Mouse (Mus musculus): ENCODE measurements around the gene Gtf2a1l.

DNA sequence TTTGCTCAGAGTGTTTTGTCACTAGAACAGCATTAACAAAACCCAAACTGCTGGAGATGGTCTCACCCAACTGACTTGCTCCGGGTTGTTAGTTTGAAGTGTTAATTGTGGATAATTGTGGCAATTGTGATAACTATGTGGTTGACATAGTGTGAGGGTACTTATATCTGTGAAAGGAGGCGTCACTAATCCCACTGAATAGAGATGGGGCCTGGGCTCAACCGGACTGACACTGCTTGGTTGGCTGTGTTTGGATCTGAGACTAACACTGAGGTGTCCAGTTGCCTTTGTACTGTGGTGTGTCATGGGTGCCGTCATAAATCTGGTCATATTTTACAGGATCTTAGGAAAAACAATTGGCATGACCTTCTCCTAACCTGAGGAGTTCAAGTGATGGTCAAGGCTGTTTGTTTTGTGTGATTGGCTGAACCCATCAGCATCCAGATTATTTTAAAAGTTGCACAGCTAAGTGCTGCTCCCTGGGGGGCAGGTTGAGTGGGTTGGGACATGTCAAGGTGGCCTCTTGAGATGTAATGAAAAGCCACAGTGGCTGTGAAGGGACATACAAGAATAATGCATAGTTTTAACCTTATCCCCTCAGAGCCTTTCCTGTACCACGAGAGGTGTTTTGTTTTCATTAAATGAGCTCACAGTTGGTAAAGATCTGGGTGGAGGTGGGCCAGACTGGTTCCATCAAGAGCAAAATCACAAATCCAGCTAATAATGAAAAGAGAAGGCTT lies 95.1 kb downstream of the Gtf2a1l start:
- no peak for TF ChIP-seq POLR2AphosphoS2 (IDR thresholded peaks at IDR 0.05; ENCODE audit: insufficient read length, low read depth)
- TF ChIP-seq TCF12 (IDR thresholded peaks at IDR 0.05; ENCODE audit: insufficient read depth, poor library complexity, severe bottlenecking) = no peak
- TF ChIP-seq MYOG (IDR thresholded peaks at IDR 0.05; ENCODE audit: control insufficient read depth in 1 of 3, insufficient read depth in 1 of 3, insufficient read length in 2 of 3, low read depth in 2 of 3) = no peak
